Mouse (Mus musculus): ENCODE data around the gene Pex26.

DNA sequence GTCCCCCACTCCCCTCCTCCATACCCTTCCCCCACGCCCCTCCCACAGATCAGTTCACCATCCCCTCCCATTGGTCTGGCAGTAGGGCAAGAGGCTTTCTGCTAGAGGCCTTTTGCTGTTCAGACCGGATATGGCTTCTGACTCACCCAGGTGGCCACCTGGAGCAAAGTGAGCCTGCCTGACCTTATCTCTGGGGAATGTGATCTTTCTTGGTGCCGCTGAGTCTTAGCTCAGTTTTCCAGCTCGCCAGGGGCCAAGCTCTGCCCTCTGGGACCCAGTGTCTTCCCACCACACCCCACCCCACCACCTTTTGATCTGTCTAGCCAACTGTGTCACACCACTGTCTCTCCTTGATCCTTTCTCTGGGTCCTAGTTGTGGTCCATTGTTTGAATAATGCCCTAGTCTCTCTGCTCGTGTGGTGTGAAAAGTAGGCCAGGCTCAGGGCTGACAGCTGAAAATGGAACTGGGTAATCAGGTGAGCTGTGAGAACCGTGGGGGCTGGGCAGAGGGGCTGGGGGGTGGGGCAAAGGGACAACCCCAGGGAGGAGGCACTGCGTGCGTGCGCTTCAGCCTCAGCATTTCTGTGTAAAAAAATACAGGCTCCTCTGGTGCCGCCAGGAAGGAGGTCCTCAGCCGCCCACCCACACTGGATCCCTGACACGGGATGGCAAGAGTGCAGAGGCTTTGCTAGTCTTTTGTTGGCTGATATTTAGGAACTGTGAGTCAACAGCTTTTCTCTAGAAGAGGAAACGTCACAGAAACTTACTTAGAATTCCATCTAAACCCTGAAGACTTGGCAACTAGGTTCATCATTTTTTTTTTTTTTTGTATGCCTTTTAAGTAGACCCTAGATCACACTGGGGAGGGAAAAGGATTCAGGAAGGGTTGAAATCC, 10.8 kb downstream of the Pex26 start:
- TF ChIP-seq POLR2A (IDR thresholded peaks at IDR 0.05; ENCODE audit: extremely low read depth, insufficient read depth, low read length) (no peak), CTCF (IDR thresholded peaks at IDR 0.05; ENCODE audit: low read depth, low read length) (no peak)

Measured in liver, adult 2 months (tissue).